Mouse (Mus musculus) hindbrain, embryonic 11.5 days (tissue): Measurements from ENCODE around the gene Gan. TPM values are rescaled to one million over a fixed set of nuclear protein-coding genes. Genes with fewer than 3 reads are reported as not detected.

ENCODE experiments used
- ATAC-seq: fragments of 200-750 bp; cut with Nextera tagmentation; 2 replicates; pipeline ENCODE4 v1.8.0; 2017; ENCODE audit warnings: mild to moderate bottlenecking, moderate TSS enrichment, moderate library complexity; ENCODE audit not compliant: low FRiP score
- DNase-seq: peaks from one replicate; pipeline ENCODE4 v3.0.0-alpha.2; 2015; ENCODE audit warnings: low spot score
- H3K27ac ChIP-seq: fragments of 300-500 bp; sonication (generic); 2 replicates; pipeline ENCODE4 v1.5.1; 2014; ENCODE audit warnings: mild to moderate bottlenecking, low read depth, low read length
- H3K27me3 ChIP-seq: fragments of 300-500 bp; sonication (generic); 2 replicates; pipeline ENCODE4 v1.6.1; 2014; ENCODE audit warnings: mild to moderate bottlenecking, low read length, moderate library complexity, mixed read lengths; ENCODE audit not compliant: control insufficient read depth, insufficient read depth
- H3K36me3 ChIP-seq: fragments of 300-500 bp; sonication (generic); 2 replicates; pipeline ENCODE4 v1.6.1; 2014; ENCODE audit warnings: mild to moderate bottlenecking, low read length, moderate library complexity, mixed read lengths; ENCODE audit not compliant: control insufficient read depth, insufficient read depth
- H3K4me1 ChIP-seq: fragments of 300-500 bp; sonication (generic); replicated peaks from 2 replicates; pipeline ENCODE4 v1.6.1; 2014; ENCODE audit warnings: low read length, mixed read lengths; ENCODE audit not compliant: control insufficient read depth, insufficient read depth
- H3K4me2 ChIP-seq: fragments of 300-500 bp; sonication (generic); replicated peaks from 2 replicates; pipeline ENCODE4 v1.6.1; 2014; ENCODE audit warnings: mild to moderate bottlenecking, low read depth, low read length
- H3K4me3 ChIP-seq: fragments of 300-500 bp; sonication (generic); 2 replicates; pipeline ENCODE4 v1.5.1; 2014; ENCODE audit warnings: low read depth, low read length
- H3K9ac ChIP-seq: fragments of 300-500 bp; sonication (generic); 2 replicates; pipeline ENCODE4 v1.6.1; 2014; ENCODE audit warnings: low read depth, low read length
- H3K9me3 ChIP-seq: fragments of 300-500 bp; sonication (generic); 2 replicates; pipeline ENCODE4 v1.6.1; 2016; ENCODE audit warnings: low read length; ENCODE audit not compliant: control insufficient read depth
- WGBS: fragments of 180-500 bp; shearing (Covaris S2); extraction: QIAGEN DNeasy Blood & Tissue Kit; methylation state at CpG from one replicate; pipeline ENCODE4 v1.1.7; 2014; 5-methylcytosine and 5-hydroxymethylcytosine counted together
- polyA plus RNA-seq: library from polyadenylated mRNA; unstranded; fragments of >200 nt; fragmentation: Nextera tagmentation; extraction: Ambion mirVana; gene quantifications from 2 replicates; pipeline ENCODE4 v1.2.1, GENCODE M21; 2014

Gene Gan
- polyA plus RNA-seq, 1 experiment from 2014 or later = 3.2 TPM

DNA sequence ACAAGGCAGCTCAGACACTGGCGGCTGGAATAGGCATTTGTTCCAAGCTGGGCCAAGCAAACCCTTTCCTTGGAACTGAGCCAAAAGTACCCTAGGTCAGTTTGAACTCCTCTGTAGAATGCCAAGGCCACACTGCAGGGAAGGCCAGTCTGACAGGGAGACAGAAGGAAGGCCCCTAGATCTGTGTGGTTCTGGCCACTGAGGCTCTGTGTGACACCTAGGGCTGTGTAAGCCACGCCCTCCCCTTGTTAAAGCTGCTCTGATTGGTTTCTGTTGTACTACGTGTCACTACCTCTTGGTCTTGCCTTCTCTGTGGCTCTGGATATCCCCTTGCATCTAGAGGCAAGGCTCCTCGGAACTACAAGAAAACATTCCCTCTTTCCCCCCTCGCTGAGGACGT, 86.7 kb downstream of the Gan start:
- WGBS = 42% methylated on average over 6 of the region's 6 CpGs
- no peak overlapping the region for H3K4me2 ChIP-seq
- no peaks in the 10 kb centered on the region for H3K9me3 ChIP-seq
- no peak overlapping the region for H3K4me3 ChIP-seq
- no peak overlapping the region for H3K9ac ChIP-seq
- no peaks in the 10 kb centered on the region for H3K27me3 ChIP-seq
- no peaks in the 10 kb centered on the region for H3K36me3 ChIP-seq
- H3K4me1 ChIP-seq = no peaks in the 10 kb centered on the region
- DNase-seq (no peak), ATAC-seq (no peak)
- no peak overlapping the region for H3K27ac ChIP-seq

DNA sequence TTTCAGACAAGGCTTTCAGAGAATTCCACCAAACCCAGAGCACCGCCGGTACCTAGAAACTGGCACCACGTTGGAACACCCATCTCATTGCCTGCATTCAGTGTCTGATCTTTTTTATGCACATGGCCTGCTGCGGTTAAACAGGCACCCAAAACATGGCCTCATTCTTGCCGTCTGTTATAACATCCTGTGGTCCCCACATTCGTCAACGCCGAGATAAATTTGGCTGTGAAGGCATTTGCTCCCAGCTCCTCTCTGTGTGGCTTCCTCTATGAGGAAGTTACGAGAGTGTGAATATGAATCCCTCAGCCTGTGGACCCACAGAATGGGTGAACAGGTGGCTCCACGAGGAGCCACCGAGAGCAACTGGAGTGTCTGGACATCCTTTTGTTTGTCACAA, 90.4 kb downstream of the Gan start:
- DNase-seq (no peak), ATAC-seq (no peak)
- H3K4me1 ChIP-seq = no peaks in the 10 kb centered on the region
- WGBS = 87% methylated on average over 11 of the region's 11 CpGs
- no peak overlapping the region for H3K9ac ChIP-seq
- no peaks in the 10 kb centered on the region for H3K9me3 ChIP-seq
- no peak overlapping the region for H3K4me3 ChIP-seq
- H3K27me3 ChIP-seq = no peaks in the 10 kb centered on the region
- H3K4me2 ChIP-seq = no peak overlapping the region
- no peak overlapping the region for H3K27ac ChIP-seq
- H3K36me3 ChIP-seq = no peaks in the 10 kb centered on the region

DNA sequence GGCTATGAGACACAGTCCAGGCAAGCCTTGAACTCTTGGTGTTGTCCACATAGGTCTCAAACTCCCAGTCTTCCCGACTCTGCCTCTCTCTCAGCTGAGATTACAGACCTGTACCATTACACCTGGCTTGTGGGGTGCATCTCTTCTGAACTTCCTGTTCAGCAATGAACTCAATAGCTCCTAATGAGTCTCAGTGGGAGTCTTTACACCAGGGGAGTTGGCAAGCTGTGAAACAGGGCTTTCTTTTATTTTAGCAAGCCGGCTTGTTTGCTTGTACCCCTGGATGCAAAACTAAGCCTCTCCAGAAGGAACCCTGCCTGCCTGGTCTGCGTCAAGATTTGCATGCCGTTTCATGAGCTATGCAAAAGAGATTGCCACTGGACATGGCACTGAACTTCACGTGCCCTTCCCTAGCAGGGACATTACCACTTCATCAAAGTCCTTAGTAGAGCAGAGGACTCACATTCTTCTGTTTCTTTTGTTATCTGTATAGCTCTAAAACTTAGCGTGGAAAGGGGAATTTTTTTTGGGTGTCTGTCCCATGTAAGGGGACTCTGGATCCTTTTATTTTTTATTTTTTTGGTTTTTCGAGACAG, 93.2 kb downstream of the Gan start:
- Histone ChIP-seq H3K4me2 (no peak overlapping the region), H3K27ac (no peak overlapping the region), H3K9me3 (no peaks in the 10 kb centered on the region), H3K4me3 (no peak overlapping the region), H3K4me1 (no peaks in the 10 kb centered on the region), H3K27me3 (no peaks in the 10 kb centered on the region), H3K36me3 (no peaks in the 10 kb centered on the region), H3K9ac (no peak overlapping the region)
- ATAC-seq (no peak), DNase-seq (no peak)
- 47% methylated on average over 7 of the region's 7 CpGs for WGBS

DNA sequence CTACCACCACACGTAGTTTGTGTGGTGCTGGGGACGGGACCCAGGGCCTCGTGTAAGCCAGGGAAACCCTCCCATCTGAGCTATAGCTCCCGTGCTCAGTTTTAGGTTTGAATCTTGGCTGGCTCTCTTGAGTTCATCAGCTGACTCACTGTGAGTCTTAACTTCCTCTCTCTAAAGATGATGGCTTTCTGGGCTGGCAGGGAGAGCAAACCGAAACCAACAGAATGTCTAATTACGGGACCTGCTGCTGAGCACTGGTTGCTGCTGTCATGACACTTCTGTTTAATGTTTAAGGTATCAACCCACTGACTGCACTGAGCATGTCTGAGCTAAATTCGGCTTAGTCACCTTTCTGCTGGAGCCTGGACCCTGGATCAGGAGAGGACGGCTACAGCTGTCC, 94.7 kb downstream of the Gan start:
- WGBS = 95% methylated on average over 8 of the region's 8 CpGs
- H3K4me1 ChIP-seq = no peaks in the 10 kb centered on the region

GRCm38 (mm10) chr8:117253390-117254269, 95.7 kb downstream of the Gan start:
- 89% methylated on average over 17 of the region's 17 CpGs for WGBS

More for the DNA sequence above, 94.7 kb downstream of the Gan start:
- Histone ChIP-seq H3K9ac (no peak overlapping the region), H3K27ac (no peak overlapping the region), H3K27me3 (no peaks in the 10 kb centered on the region), H3K9me3 (no peaks in the 10 kb centered on the region), H3K36me3 (no peaks in the 10 kb centered on the region), H3K4me2 (no peak overlapping the region), H3K4me3 (no peak overlapping the region)
- ATAC-seq (no peak), DNase-seq (no peak)

DNA sequence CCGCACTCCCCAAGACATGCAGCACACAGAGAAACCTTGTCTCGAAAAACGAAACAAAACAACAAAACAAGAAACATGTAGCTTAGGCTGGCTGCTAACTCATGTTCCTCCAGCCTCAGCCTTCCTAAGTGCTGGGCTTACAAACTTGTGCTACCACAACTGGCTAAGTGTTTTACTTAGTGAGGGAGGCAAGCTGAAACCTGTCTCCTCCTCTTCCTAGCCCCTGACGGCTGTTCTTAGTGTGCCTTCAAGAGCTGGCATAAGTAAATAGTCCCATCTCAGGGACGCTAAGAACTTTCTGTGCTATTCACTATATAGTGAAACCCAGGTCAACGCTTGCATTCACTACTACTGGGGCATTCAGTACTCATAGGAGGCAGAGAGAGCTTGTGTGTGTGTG, 96.6 kb downstream of the Gan start:
- DNase-seq = no peak
- no peak overlapping the region for H3K4me2 ChIP-seq
- peaks cover 9% of the 10 kb centered on the region; the same call in 1 of the 2 replicates for H3K4me1 ChIP-seq
- no peak overlapping the region for H3K4me3 ChIP-seq
- 79% methylated on average over 6 of the region's 6 CpGs for WGBS
- H3K27me3 ChIP-seq = no peaks in the 10 kb centered on the region
- no peak for ATAC-seq
- no peaks in the 10 kb centered on the region for H3K36me3 ChIP-seq
- no peaks in the 10 kb centered on the region for H3K9me3 ChIP-seq
- no peak overlapping the region for H3K27ac ChIP-seq
- H3K9ac ChIP-seq = no peak overlapping the region

More at GRCm38 (mm10) chr8:117253390-117254269, 95.7 kb downstream of the Gan start:
- H3K9ac ChIP-seq = no peak overlapping the region
- no peak overlapping the region for H3K4me2 ChIP-seq
- DNase-seq (no peak), ATAC-seq (no peak)
- no peaks in the 10 kb centered on the region for H3K27me3 ChIP-seq
- no peaks in the 10 kb centered on the region for H3K36me3 ChIP-seq
- no peaks in the 10 kb centered on the region for H3K9me3 ChIP-seq
- no peak overlapping the region for H3K4me3 ChIP-seq
- no peak overlapping the region for H3K27ac ChIP-seq
- H3K4me1 ChIP-seq = 0 out of 2 replicates have a peak, but pooled peaks cover 2% of the 10 kb centered on the region

DNA sequence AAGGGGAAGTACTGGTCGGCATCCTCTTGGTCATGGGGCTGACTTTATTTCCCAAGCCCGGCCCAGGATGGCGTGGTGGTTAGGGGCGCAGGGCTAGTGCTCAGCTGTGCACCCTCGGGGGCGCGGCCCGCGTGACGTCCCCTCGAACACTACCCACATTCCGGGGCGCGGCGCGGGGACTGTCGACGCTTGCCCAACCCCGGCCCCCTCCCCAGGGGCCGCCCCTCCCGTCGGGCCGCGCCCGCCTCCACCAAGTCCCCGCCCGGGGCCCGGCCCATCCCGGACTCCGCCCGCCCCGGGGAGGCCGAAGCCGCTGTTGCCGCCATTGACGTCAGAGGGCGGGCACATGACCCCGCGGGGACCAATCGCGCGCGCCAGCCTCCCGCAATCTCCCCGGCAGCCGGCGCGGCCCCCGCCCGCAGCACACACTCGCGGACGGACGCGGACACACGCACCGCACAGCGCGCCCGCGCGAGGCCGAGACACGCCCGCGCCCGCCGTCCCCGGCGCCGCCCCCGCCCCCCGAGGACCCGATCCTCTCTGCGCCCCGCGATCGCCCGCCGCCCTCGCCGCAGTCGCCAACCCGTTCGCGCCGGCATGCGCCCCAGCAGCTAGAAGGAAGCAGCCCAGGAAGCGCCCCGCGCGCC, 98.5 kb downstream of the Gan start:
- Histone ChIP-seq H3K4me3 (peak overlapping the region; percentile 95), H3K9me3 (no peaks in the 10 kb centered on the region), H3K27me3 (no peaks in the 10 kb centered on the region), H3K4me1 (peaks cover 21% of the 10 kb centered on the region; the same call in 1 of the 2 replicates), H3K4me2 (peak overlapping the region; percentile 85), H3K27ac (peak overlapping the region; percentile 82), H3K9ac (peak overlapping the region; percentile 95), H3K36me3 (no peaks in the 10 kb centered on the region)
- DNase-seq = peak; percentile 90
- peak; percentile 88 for ATAC-seq
- 1% methylated on average over 69 of the region's 92 CpGs for WGBS

GRCm38 (mm10) chr8:117257029-117257820, 99.3 kb downstream of the Gan start, which contains the start of gene Cmip:
Gene Cmip (plus strand): TSS chr8:117257064.
- H3K4me3 ChIP-seq = peak within 1 kb of the TSS; percentile 95
- ATAC-seq = peak; percentile 26
- H3K4me1 ChIP-seq = peaks cover 25% of the 10 kb centered on the region

More at GRCm38 (mm10) chr8:117257029-117257820, 99.3 kb downstream of the Gan start, which contains the start of gene Cmip:
- H3K9ac ChIP-seq = peak within 1 kb of the TSS; percentile 95
- peak within 1 kb of the TSS; percentile 82 for H3K27ac ChIP-seq
- peak; percentile 68 for DNase-seq
- H3K36me3 ChIP-seq = no peaks in the 10 kb centered on the region
- WGBS = 2% methylated on average over 37 of the region's 65 CpGs
- H3K9me3 ChIP-seq = no peaks in the 10 kb centered on the region
- no peaks in the 10 kb centered on the region for H3K27me3 ChIP-seq
- H3K4me2 ChIP-seq = peak within 1 kb of the TSS; percentile 85
